Mouse (Mus musculus): ENCODE data around the gene Mlh3.

Mlh3 gene

GRCm38 (mm10) chr12:85192461-85193108 lies 77.8 kb downstream of the Mlh3 start:
- no peak for DNase-seq (ENCODE audit: extremely low read depth, low read depth)

- no peak for DNase-seq (ENCODE audit: extremely low read depth, low read depth)
Measured at GRCm38 (mm10) chr12:85190290-85190689, 80.1 kb downstream of the Mlh3 start.

GRCm38 (mm10) chr12:85186361-85186760 lies 84.0 kb downstream of the Mlh3 start:
- no peak for DNase-seq (ENCODE audit: extremely low read depth, low read depth)

GRCm38 (mm10) chr12:85185810-85186209 lies 84.6 kb downstream of the Mlh3 start:
- no peak for DNase-seq (ENCODE audit: extremely low read depth, low read depth)
